Mouse (Mus musculus) megakaryocyte, adult 5-6 weeks (primary cell): Measurements from ENCODE around the gene Tmem132b. TPM values are rescaled to one million over a fixed set of nuclear protein-coding genes. Genes with fewer than 3 reads are reported as not detected.
"Not testable (repeated sequence)": the region's sequence is repeated elsewhere in the genome, so short reads cannot be mapped to it uniquely, and the experiment has no call there.

Source experiments
- ATAC-seq: 2 replicates; pipeline ENCODE4 v1.8.0; 2016; ENCODE audit warnings: mild to moderate bottlenecking, inconsistent platforms; ENCODE audit not compliant: poor library complexity, severe bottlenecking
- total RNA-seq, 2 experiments: library from RNA; stranded (forward) in 1 of 2; stranded (reverse) in 1 of 2; fragments of 153-499, 151-499 nt in 1 of 2; fragments of 221-1000, 200-1000 nt in 1 of 2; gene quantifications; 2 replicates each; pipeline versions ENCODE4 v1.2.3 to v1.2.4; 2015 to 2017

The Tmem132b gene
- not detected in 2 replicates for total RNA-seq (2015)
- 0.07 and 0.28 TPM in 2 replicates for total RNA-seq (2017)

GRCm38 (mm10) chr5:125531634-125532033, at the start of gene Tmem132b:
Tmem132b (plus strand) TSS chr5:125531774.
- ATAC-seq = no peak

GRCm38 (mm10) chr5:125482474-125482873, 49.1 kb upstream of the Tmem132b start:
- peak; percentile 33 for ATAC-seq

- peak; percentile 75 for ATAC-seq
Observed at GRCm38 (mm10) chr5:125483712-125484611, 47.6 kb upstream of the Tmem132b start.

- peak; percentile 59 for ATAC-seq
Observed at GRCm38 (mm10) chr5:125485031-125485778, 46.4 kb upstream of the Tmem132b start.

- no peak for ATAC-seq
Observed at GRCm38 (mm10) chr5:125486088-125486487, 45.5 kb upstream of the Tmem132b start.

- no peak for ATAC-seq
Observed at GRCm38 (mm10) chr5:125487375-125488115, 44.0 kb upstream of the Tmem132b start.

GRCm38 (mm10) chr5:125488116-125488455, 43.5 kb upstream of the Tmem132b start:
- ATAC-seq = no peak

- ATAC-seq = not testable (repeated sequence)
Observed at GRCm38 (mm10) chr5:125488953-125489352, 42.6 kb upstream of the Tmem132b start.

GRCm38 (mm10) chr5:125491107-125491506, 40.5 kb upstream of the Tmem132b start:
- ATAC-seq = no peak

- ATAC-seq = no peak
Observed at GRCm38 (mm10) chr5:125492379-125493092, 39.0 kb upstream of the Tmem132b start.

GRCm38 (mm10) chr5:125493093-125493423, 38.5 kb upstream of the Tmem132b start:
- no peak for ATAC-seq

GRCm38 (mm10) chr5:125495655-125496054, 35.9 kb upstream of the Tmem132b start:
- no peak for ATAC-seq

- ATAC-seq = peak; percentile 68
Observed at GRCm38 (mm10) chr5:125497821-125498600, 33.6 kb upstream of the Tmem132b start.

GRCm38 (mm10) chr5:125501505-125501904, 30.1 kb upstream of the Tmem132b start:
- ATAC-seq = peak; percentile 72

GRCm38 (mm10) chr5:125502186-125502585, 29.4 kb upstream of the Tmem132b start:
- no peak for ATAC-seq

GRCm38 (mm10) chr5:125503628-125504027, 27.9 kb upstream of the Tmem132b start:
- peak; percentile 81 for ATAC-seq

GRCm38 (mm10) chr5:125504692-125505091, 26.9 kb upstream of the Tmem132b start:
- no peak for ATAC-seq

GRCm38 (mm10) chr5:125505968-125506367, 25.6 kb upstream of the Tmem132b start:
- ATAC-seq = no peak

- ATAC-seq = no peak
Observed at GRCm38 (mm10) chr5:125507582-125507981, 24.0 kb upstream of the Tmem132b start.

GRCm38 (mm10) chr5:125508006-125508405, 23.6 kb upstream of the Tmem132b start:
- no peak for ATAC-seq
